Mouse (Mus musculus) forebrain, embryonic 15.5 days (tissue): ENCODE results near the gene Tril. TPM values are rescaled to one million over a fixed set of nuclear protein-coding genes. Genes with fewer than 3 reads are reported as not detected.

Source experiments
- ATAC-seq: fragments of 200-750 bp; cut with Nextera tagmentation; replicated peaks from 2 replicates; pipeline ENCODE4 v1.8.0; 2017; ENCODE audit warnings: mild to moderate bottlenecking, moderate TSS enrichment, moderate library complexity
- H3K27ac ChIP-seq: fragments of 300-500 bp; sonication (generic); replicated peaks from 2 replicates; pipeline ENCODE4 v1.5.1; 2015; ENCODE audit warnings: mild to moderate bottlenecking, inconsistent platforms
- H3K27me3 ChIP-seq: fragments of 300-500 bp; sonication (generic); 2 replicates; pipeline ENCODE4 v1.6.1; 2015; ENCODE audit warnings: inconsistent platforms
- H3K36me3 ChIP-seq: fragments of 300-500 bp; sonication (generic); 2 replicates; pipeline ENCODE4 v1.6.1; 2015; ENCODE audit warnings: mild to moderate bottlenecking, inconsistent platforms
- H3K4me1 ChIP-seq: fragments of 300-500 bp; sonication (generic); 2 replicates; pipeline ENCODE4 v1.6.1; 2015; ENCODE audit warnings: inconsistent platforms
- H3K4me2 ChIP-seq: fragments of 300-500 bp; sonication (generic); replicated peaks from 2 replicates; pipeline ENCODE4 v1.6.1; 2015; ENCODE audit warnings: mild to moderate bottlenecking, inconsistent platforms
- H3K4me3 ChIP-seq: fragments of 300-500 bp; sonication (generic); 2 replicates; pipeline ENCODE4 v1.5.1; 2015; ENCODE audit warnings: mild to moderate bottlenecking, inconsistent platforms
- H3K9ac ChIP-seq: fragments of 300-500 bp; sonication (generic); replicated peaks from 2 replicates; pipeline ENCODE4 v1.6.1; 2015; ENCODE audit warnings: mild to moderate bottlenecking, inconsistent platforms
- H3K9me3 ChIP-seq: fragments of 300-500 bp; sonication (generic); 2 replicates; pipeline ENCODE4 v1.6.1; 2016; ENCODE audit warnings: inconsistent platforms
- WGBS: fragments of 180-500 bp; shearing (Covaris S2); methylation state at CpG from one replicate; pipeline ENCODE4 v1.1.7; 2015; ENCODE audit warnings: mixed read lengths; 5-methylcytosine and 5-hydroxymethylcytosine counted together
- polyA plus RNA-seq: library from polyadenylated mRNA; unstranded; fragments of >200 nt; fragmentation: Nextera tagmentation; extraction: Ambion mirVana; gene quantifications from 2 replicates; pipeline ENCODE4 v1.2.1, GENCODE M21; 2015

The Tril gene
- polyA plus RNA-seq, 1 experiment from 2014 or later = 7.6 TPM

- H3K9me3 ChIP-seq = no peaks in the 10 kb centered on the region
Observed at GRCm38 (mm10) chr6:53818732-53819661, 1.6 kb downstream of the Tril start.

GRCm38 (mm10) chr6:53818264-53818731, 2.3 kb downstream of the Tril start:
- Histone ChIP-seq H3K4me1 (peaks cover 38% of the 10 kb centered on the region), H3K4me2 (peak overlapping the region; percentile 99), H3K9me3 (no peaks in the 10 kb centered on the region), H3K27ac (no peak overlapping the region), H3K9ac (no peak overlapping the region; the same call in 1 of the 2 replicates), H3K27me3 (peaks cover 44% of the 10 kb centered on the region), H3K36me3 (no peaks in the 10 kb centered on the region), H3K4me3 (peak overlapping the region; percentile 53)
- 1% methylated on average over 42 of the region's 42 CpGs for WGBS
- peak; percentile 66 for ATAC-seq

More at GRCm38 (mm10) chr6:53818732-53819661, 1.6 kb downstream of the Tril start:
- H3K27me3 ChIP-seq = peaks cover 44% of the 10 kb centered on the region
- peak overlapping the region; percentile 53 for H3K4me3 ChIP-seq
- no peak overlapping the region for H3K27ac ChIP-seq
- peak; percentile 18 for ATAC-seq
- no peaks in the 10 kb centered on the region for H3K36me3 ChIP-seq
- peaks cover 38% of the 10 kb centered on the region for H3K4me1 ChIP-seq
- WGBS = 4% methylated on average over 52 of the region's 52 CpGs
- peak overlapping the region; percentile 99 for H3K4me2 ChIP-seq
- peak overlapping the region; percentile 52 for H3K9ac ChIP-seq

GRCm38 (mm10) chr6:53817763-53818174, 2.9 kb downstream of the Tril start:
- Histone ChIP-seq H3K4me3 (peak overlapping the region; percentile 53), H3K4me1 (peaks cover 38% of the 10 kb centered on the region), H3K27me3 (peaks cover 44% of the 10 kb centered on the region), H3K4me2 (peak overlapping the region; percentile 99), H3K9me3 (no peaks in the 10 kb centered on the region), H3K9ac (no peak overlapping the region; the same call in 1 of the 2 replicates), H3K27ac (no peak overlapping the region), H3K36me3 (no peaks in the 10 kb centered on the region)
- ATAC-seq = no peak
- 20% methylated on average over 33 of the region's 33 CpGs for WGBS

GRCm38 (mm10) chr6:53816661-53817060, 4.0 kb downstream of the Tril start:
- Histone ChIP-seq H3K4me2 (no peak overlapping the region), H3K4me1 (peaks cover 38% of the 10 kb centered on the region), H3K36me3 (no peaks in the 10 kb centered on the region), H3K9me3 (no peaks in the 10 kb centered on the region), H3K27me3 (peaks cover 39% of the 10 kb centered on the region), H3K4me3 (no peak overlapping the region), H3K9ac (no peak overlapping the region), H3K27ac (no peak overlapping the region)
- ATAC-seq = no peak
- 83% methylated on average over 8 of the region's 8 CpGs for WGBS

GRCm38 (mm10) chr6:53815691-53816090, 4.9 kb downstream of the Tril start:
- 78% methylated on average over 7 of the region's 7 CpGs for WGBS
- no peaks in the 10 kb centered on the region for H3K36me3 ChIP-seq
- peaks cover 37% of the 10 kb centered on the region for H3K27me3 ChIP-seq

GRCm38 (mm10) chr6:53814214-53814613, 6.4 kb downstream of the Tril start:
- Histone ChIP-seq H3K9ac (no peak overlapping the region), H3K4me2 (no peak overlapping the region), H3K4me1 (peaks cover 15% of the 10 kb centered on the region), H3K4me3 (no peak overlapping the region), H3K27me3 (peaks cover 27% of the 10 kb centered on the region), H3K27ac (no peak overlapping the region), H3K36me3 (no peaks in the 10 kb centered on the region), H3K9me3 (no peaks in the 10 kb centered on the region)
- ATAC-seq = no peak

More at GRCm38 (mm10) chr6:53815691-53816090, 4.9 kb downstream of the Tril start:
- Histone ChIP-seq H3K4me3 (no peak overlapping the region), H3K4me2 (no peak overlapping the region), H3K4me1 (peaks cover 30% of the 10 kb centered on the region), H3K27ac (no peak overlapping the region), H3K9me3 (no peaks in the 10 kb centered on the region), H3K9ac (no peak overlapping the region)
- ATAC-seq = no peak

- Histone ChIP-seq H3K4me1 (no peaks in the 10 kb centered on the region), H3K9ac (no peak overlapping the region), H3K4me3 (no peak overlapping the region), H3K27ac (no peak overlapping the region), H3K27me3 (peaks cover 8% of the 10 kb centered on the region), H3K9me3 (no peaks in the 10 kb centered on the region), H3K36me3 (no peaks in the 10 kb centered on the region), H3K4me2 (no peak overlapping the region)
- ATAC-seq = no peak
- WGBS = 59% methylated on average over 3 of the region's 3 CpGs
Observed at GRCm38 (mm10) chr6:53812242-53812641, 8.4 kb downstream of the Tril start.

- H3K27me3 ChIP-seq = no peaks in the 10 kb centered on the region
- H3K27ac ChIP-seq = no peak overlapping the region
- no peaks in the 10 kb centered on the region for H3K4me1 ChIP-seq
- 87% methylated on average over 9 of the region's 9 CpGs for WGBS
- no peak for ATAC-seq
- no peak overlapping the region for H3K9ac ChIP-seq
- H3K36me3 ChIP-seq = no peaks in the 10 kb centered on the region
- H3K4me3 ChIP-seq = no peak overlapping the region
- no peak overlapping the region for H3K4me2 ChIP-seq
- H3K9me3 ChIP-seq = no peaks in the 10 kb centered on the region
Observed at GRCm38 (mm10) chr6:53808801-53809200, 11.8 kb downstream of the Tril start.

GRCm38 (mm10) chr6:53807185-53807584, 13.4 kb downstream of the Tril start:
- Histone ChIP-seq H3K36me3 (no peaks in the 10 kb centered on the region), H3K4me3 (no peak overlapping the region), H3K27ac (no peak overlapping the region), H3K9me3 (no peaks in the 10 kb centered on the region), H3K27me3 (no peaks in the 10 kb centered on the region), H3K4me2 (no peak overlapping the region), H3K9ac (no peak overlapping the region), H3K4me1 (no peaks in the 10 kb centered on the region)
- no peak for ATAC-seq
- WGBS = 81% methylated on average over 3 of the region's 3 CpGs

GRCm38 (mm10) chr6:53806591-53807023, 14.0 kb downstream of the Tril start:
- Histone ChIP-seq H3K27ac (no peak overlapping the region), H3K9ac (no peak overlapping the region), H3K4me1 (0 out of 2 replicates have a peak, but pooled peaks cover 4% of the 10 kb centered on the region), H3K27me3 (no peaks in the 10 kb centered on the region), H3K36me3 (no peaks in the 10 kb centered on the region), H3K4me2 (no peak overlapping the region), H3K9me3 (no peaks in the 10 kb centered on the region), H3K4me3 (no peak overlapping the region)
- no peak for ATAC-seq
- 49% methylated on average over 8 of the region's 8 CpGs for WGBS

GRCm38 (mm10) chr6:53806021-53806420, 14.6 kb downstream of the Tril start:
- ATAC-seq = no peak
- H3K36me3 ChIP-seq = no peaks in the 10 kb centered on the region
- 85% methylated on average over 5 of the region's 5 CpGs for WGBS
- no peak overlapping the region for H3K9ac ChIP-seq
- H3K4me3 ChIP-seq = no peak overlapping the region
- no peak overlapping the region for H3K27ac ChIP-seq
- H3K9me3 ChIP-seq = no peaks in the 10 kb centered on the region
- 0 out of 2 replicates have a peak, but pooled peaks cover 5% of the 10 kb centered on the region for H3K4me1 ChIP-seq
- H3K4me2 ChIP-seq = no peak overlapping the region
- H3K27me3 ChIP-seq = no peaks in the 10 kb centered on the region

- ATAC-seq = no peak
- Histone ChIP-seq H3K4me3 (no peak overlapping the region), H3K9ac (no peak overlapping the region), H3K27me3 (no peaks in the 10 kb centered on the region), H3K4me1 (0 out of 2 replicates have a peak, but pooled peaks cover 5% of the 10 kb centered on the region), H3K27ac (no peak overlapping the region), H3K4me2 (no peak overlapping the region), H3K9me3 (no peaks in the 10 kb centered on the region), H3K36me3 (no peaks in the 10 kb centered on the region)
- WGBS = 80% methylated on average over 6 of the region's 6 CpGs
Observed at GRCm38 (mm10) chr6:53804145-53804544, 16.5 kb downstream of the Tril start.
